Mouse (Mus musculus) layer of hippocampus, postnatal 25 days (tissue): Measurements from ENCODE around the gene Narfl. TPM values are rescaled to one million over a fixed set of nuclear protein-coding genes. Genes with fewer than 3 reads are reported as not detected.

Experiments
- DNase-seq, 2 experiments: peaks; one replicate each; pipeline ENCODE4 v3.0.0; 2022; ENCODE audit warnings: mixed read lengths in 2 of 2, low spot score in 1 of 2; ENCODE audit errors: extremely low spot score in 1 of 2
- microRNA-seq, 2 experiments: library from miRNA; unstranded; fragments of <30 nt; microRNA quantifications; one replicate each; pipeline ENCODE4 v1.2.0; 2021
- total RNA-seq, 2 experiments: library from RNA; stranded (reverse); gene quantifications; 2 replicates each; pipeline ENCODE4 v1.2.3; 2021

The Narfl gene
- total RNA-seq, 2 experiments from 2014 or later: 32.7 to 33.2 TPM

DNA sequence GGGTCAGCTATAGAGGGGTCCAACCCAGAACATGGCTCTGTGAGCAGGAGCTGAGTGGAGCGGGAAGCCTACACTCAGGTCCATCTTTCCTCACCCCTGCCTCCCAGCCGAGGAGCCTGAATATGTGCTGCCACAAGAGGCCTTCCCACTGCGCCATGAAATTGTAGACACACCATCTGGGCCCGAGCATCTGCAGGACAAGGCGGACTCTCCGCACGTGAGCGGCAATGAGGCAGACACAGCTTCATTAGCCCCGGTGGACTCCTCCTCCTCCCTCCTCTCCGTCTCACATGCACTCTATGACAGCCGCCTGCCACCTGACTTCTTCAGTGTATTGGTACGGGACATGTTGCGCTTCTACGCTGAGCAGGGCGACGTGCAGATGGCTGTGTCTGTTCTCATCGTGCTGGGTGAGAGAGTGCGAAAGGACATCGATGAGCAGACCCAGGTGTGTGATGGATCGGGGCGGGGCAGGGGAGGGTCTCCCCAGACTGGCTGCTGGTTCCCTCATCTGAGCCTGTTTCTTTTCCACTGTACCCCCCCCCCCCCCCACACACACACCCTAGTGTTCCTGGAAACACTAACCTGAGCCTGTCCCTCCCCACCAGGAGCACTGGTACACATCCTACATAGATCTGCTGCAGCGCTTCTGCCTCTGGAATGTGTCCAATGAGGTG lies 54.1 kb downstream of the Narfl start:
- no peak for DNase-seq

DNA sequence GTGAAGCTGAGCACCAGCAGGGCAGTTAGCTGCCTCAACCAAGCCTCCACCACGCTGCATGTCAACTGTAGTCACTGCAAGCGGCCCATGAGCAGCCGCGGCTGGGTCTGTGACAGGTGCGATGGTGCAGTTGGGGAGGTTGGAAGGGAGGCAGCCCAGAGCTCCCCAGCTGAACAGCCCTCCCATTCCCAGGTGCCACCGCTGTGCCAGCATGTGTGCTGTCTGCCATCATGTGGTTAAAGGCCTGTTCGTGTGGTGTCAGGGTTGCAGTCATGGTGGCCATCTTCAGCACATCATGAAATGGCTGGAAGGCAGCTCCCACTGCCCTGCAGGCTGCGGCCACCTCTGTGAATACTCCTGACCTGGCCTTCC lies 54.6 kb downstream of the Narfl start:
- DNase-seq: no peak

DNA sequence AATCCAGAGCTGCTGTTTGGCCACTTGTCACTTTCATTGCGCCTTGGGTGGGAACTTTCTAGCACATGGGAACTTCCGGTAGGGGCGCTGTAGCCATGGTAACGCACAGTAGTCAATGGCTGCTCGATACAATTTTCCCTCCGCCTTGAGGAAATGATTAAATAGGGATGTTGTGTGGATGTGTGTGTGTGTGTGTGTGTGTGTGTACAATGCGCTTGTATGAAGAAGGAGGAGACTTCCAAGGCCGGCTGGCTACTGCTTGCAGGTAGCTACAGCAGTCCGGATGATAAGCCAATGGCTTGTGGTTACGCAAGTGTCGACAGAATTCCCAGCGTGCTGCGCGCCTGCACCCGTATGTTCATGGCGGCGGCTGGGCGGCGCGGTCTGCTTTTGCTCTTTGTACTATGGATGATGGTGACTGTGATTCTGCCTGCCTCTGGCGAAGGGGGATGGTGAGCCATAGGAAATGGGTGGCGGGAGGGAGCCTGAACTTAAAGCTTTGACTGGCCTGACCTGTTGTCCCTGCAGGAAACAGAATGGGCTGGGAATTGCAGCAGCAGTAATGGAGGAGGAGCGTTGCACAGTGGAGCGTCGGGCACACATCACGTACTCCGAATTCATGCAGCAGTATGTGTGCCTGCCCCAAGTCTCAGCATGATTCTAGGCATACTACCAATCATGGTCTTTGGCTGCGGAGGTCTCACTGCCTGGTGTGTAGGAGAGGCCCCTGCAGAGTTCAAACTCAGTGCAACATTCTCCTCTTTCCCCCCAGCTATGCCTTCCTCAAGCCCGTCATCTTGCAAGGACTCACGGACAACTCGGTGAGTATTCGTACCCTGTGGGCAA lies 55.4 kb downstream of the Narfl start, which contains the start of gene Jmjd8:
TSS of gene Jmjd8 (plus strand) at position 156 of the 846 bp plus-strand sequence.
- peak; percentile 70 to 76 for DNase-seq

- no peak for DNase-seq
These were observed 56.0 kb downstream of the Narfl start for GRCm38 (mm10) chr17:25829558-25830017.

DNA sequence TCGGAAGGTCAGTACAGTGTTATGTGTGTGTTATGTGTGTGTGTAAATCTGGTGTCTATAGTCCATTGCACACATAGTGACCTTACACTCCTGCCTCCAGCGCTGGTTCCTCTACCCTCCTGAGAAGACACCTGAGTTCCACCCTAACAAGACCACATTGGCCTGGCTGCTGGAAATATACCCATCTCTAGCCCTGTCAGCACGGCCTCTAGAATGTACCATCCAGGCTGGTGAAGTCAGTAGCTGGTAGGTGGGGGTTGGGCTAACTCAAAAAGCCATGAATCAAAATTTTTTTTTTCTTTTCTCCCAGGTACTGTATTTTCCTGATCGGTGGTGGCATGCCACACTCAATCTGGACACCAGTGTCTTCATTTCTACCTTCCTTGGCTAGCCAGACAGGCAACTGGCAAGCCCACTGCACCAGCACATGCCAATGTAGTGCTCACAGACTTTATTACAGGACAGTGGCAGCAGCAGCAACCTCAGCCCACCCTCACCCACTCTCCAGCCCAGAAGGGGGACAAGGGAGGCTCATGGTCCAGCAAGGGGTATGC lies 56.7 kb downstream of the Narfl start:
- no peak for DNase-seq

DNA sequence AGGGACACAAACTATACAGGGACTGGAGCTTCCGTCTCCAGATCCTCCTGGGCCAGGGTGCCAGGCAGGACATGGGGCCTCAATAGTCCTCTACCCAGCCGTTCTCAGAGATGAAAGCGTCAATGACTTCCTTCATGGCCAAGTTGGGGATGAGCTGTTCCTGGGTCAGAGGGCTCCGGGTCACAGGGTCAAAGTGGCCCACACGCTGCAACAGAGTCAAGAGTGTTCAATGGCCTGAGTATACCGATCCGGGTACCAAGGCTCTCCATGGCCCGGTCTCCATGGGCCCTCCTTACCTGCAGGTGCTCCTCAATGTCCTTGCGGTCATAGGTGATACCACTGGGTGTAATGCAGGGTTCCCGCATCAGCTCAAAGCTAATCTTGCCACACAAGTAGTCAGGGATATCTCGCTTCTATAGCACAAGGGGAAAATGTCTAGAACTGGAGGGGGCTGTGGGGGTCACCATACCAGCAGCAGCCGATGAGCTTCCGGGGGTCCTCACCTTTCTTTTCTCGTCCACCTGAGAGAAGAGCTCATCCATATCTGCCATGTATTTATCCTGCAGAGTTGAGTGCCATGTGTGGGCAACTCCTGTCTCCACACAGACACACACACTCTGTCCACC lies 57.3 kb downstream of the Narfl start:
- DNase-seq: no peak

- DNase-seq: no peak
These were observed 58.1 kb downstream of the Narfl start for GRCm38 (mm10) chr17:25831451-25832281.

- DNase-seq: peak; percentile 93 to 95
These were observed 59.1 kb downstream of the Narfl start for GRCm38 (mm10) chr17:25832436-25833290.

Small RNA genes within 50 kb of the gene (microRNA-seq; reads per million reads assigned to microRNA genes)
- gene Gm25083: 0 reads per million in 2 experiments
- gene Mir3082: 2.4 to 2.6 reads per million in 2 experiments
- 2.0 to 3.2 reads per million in 2 experiments for gene Mir6966

Other genes with a start within 250 kb of the Narfl start
- 10 to 100 TPM; 61.9 to 67.1 TPM for gene Sox8, start 203.1 kb upstream of the Narfl start, total RNA-seq
- 10 to 100 TPM; 24.9 to 34.0 TPM for gene Lmf1, start 194.7 kb upstream of the Narfl start, total RNA-seq
- 100 to 1,000 TPM; 108 to 125 TPM for gene Gng13, start 56.6 kb upstream of the Narfl start, total RNA-seq
- 1 to 10 TPM; 1.3 to 2.1 TPM for gene Chtf18, start 46.4 kb upstream of the Narfl start, total RNA-seq
- 10 to 100 TPM; 45.4 to 49.2 TPM for gene Rpusd1, start 46.1 kb upstream of the Narfl start, total RNA-seq
- gene Mslnl, start 37.7 kb upstream of the Narfl start, total RNA-seq: under 1 TPM in 1 of 2 experiments, not detected in 1; 0.14 TPM
- 1 to 10 TPM in 1 of 2 experiments, under 1 TPM in 1; 0.71 to 1.8 TPM for gene Msln, start 19.4 kb upstream of the Narfl start, total RNA-seq
- gene Haghl, start 11.9 kb downstream of the Narfl start, total RNA-seq: 100 to 1,000 TPM; 112 to 126 TPM
- gene Ccdc78, start 12.8 kb downstream of the Narfl start, total RNA-seq: not detected
- 10 to 100 TPM; 81.7 to 88.0 TPM for gene Fam173a, start 19.1 kb downstream of the Narfl start, total RNA-seq
- 1 to 10 TPM; 1.6 to 3.5 TPM for gene AC134908.4, start 21.9 kb downstream of the Narfl start, total RNA-seq
- 10 to 100 TPM; 82.7 to 89.2 TPM for gene Metrn, start 23.4 kb downstream of the Narfl start, total RNA-seq
- 100 to 1,000 TPM; 637 to 657 TPM for gene Fbxl16, start 35.3 kb downstream of the Narfl start, total RNA-seq
- 10 to 100 TPM; 26.5 to 27.1 TPM for gene Wdr24, start 49.9 kb downstream of the Narfl start, total RNA-seq
- gene Jmjd8, start 55.1 kb downstream of the Narfl start, total RNA-seq: 10 to 100 TPM; 59.5 to 62.9 TPM
- gene Stub1, start 59.6 kb downstream of the Narfl start, total RNA-seq: 100 to 1,000 TPM; 160 to 164 TPM
- 10 to 100 TPM; 62.3 to 68.3 TPM for gene Rhbdl1, start 63.5 kb downstream of the Narfl start, total RNA-seq
- 10 to 100 TPM; 26.0 to 28.5 TPM for gene Gm20683, start 68.0 kb downstream of the Narfl start, total RNA-seq
- 100 to 1,000 TPM in 1 of 2 experiments, 10 to 100 TPM in 1; 95.2 to 107 TPM for gene Rhot2, start 71.1 kb downstream of the Narfl start, total RNA-seq
- 10 to 100 TPM; 14.8 to 21.0 TPM for gene Wdr90, start 87.7 kb downstream of the Narfl start, total RNA-seq
- gene Mcrip2, start 95.0 kb downstream of the Narfl start, total RNA-seq: 10 to 100 TPM; 22.4 to 25.3 TPM
- 10 to 100 TPM; 39.2 to 40.1 TPM for gene Mettl26, start 101.3 kb downstream of the Narfl start, total RNA-seq
- 1 to 10 TPM; 2.0 TPM for gene Wfikkn1, start 107.1 kb downstream of the Narfl start, total RNA-seq
- gene Rab40c, start 146.0 kb downstream of the Narfl start, total RNA-seq: 10 to 100 TPM; 41.0 to 52.9 TPM
- gene Pigq, start 171.2 kb downstream of the Narfl start, total RNA-seq: 100 to 1,000 TPM; 135 to 137 TPM
- under 1 TPM in 1 of 2 experiments, not detected in 1; 0.52 TPM for gene Nhlrc4, start 171.2 kb downstream of the Narfl start, total RNA-seq
- gene A930017K11Rik, start 178.8 kb downstream of the Narfl start, total RNA-seq: under 1 TPM; 0.34 to 0.47 TPM
- 10 to 100 TPM; 48.7 to 55.2 TPM for gene Capn15, start 212.0 kb downstream of the Narfl start, total RNA-seq